In the genomic region with DNA sequence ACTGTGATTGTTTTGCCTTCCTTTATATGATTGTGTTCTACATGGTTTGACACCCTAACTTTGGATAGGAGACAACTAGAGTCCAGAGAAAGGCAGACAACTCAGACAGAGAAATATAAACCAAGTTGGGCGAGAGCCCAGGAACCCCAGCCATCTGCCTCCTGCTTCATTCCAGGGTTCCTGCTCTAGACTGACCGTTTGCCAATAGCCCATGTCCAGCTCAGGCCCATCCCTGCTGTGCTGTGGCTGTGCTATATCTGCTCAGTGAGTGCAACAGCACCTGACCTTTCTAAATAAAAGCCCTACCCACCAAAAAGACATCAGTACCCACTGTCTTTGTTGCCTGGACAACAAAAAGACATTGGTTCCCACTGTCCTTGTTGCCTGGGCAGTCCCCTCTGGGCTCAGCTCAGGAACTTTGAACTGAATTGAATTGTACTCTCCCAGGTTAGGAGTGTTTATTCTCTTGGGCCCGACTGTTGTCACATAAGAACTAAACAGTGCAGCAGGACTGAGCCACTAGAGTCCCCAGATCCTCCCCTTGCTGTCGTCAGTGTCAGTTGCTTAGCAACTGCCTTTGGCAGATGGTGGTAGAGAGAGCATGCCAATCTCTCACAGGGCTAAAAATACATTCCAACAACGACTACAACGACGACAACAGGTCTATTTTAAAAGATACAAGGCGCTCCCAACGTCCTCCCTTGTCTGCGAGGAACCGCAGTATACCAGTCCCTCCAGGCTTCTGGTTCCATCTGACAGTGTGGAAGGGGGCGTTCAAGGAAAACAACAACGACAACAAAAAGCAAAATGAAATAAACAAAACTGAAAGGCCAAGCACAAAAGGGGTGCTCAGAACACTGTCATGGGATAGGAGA, we compare ENCODE assay signal across 9 mouse cellular contexts. TPM values are rescaled to one million over a fixed set of nuclear protein-coding genes. Genes with fewer than 3 reads are reported as not detected.
A peak's percentile ranks its signal among the peaks of the same experiment; 100 is the strongest.
DNase-seq lines count a peak whose midpoint lies in the region; ATAC-seq and TF ChIP-seq lines count a peak whose summit lies in the region.
"Had no signal": no experiment of that assay in that cellular context is flagged by ENCODE, and none has a peak within 500 bp of the region (broad histone marks: within the 10 kb centered on the region; RNA-seq: fewer than 3 reads in every experiment).

No protein-coding gene starts in this region.

- H3K9ac ChIP-seq in intestine, postnatal 0 days (ENCODE audit: low read depth, low read length), result no peak overlapping the region
- no peak overlapping the region for H3K9ac ChIP-seq in intestine, embryonic 16.5 days (ENCODE audit: low read depth, low read length)
- H3K9ac ChIP-seq: limb, embryonic 15.5 days had no signal

- no peak overlapping the region for H3K4me3 ChIP-seq in intestine, postnatal 0 days (ENCODE audit: low read depth, low read length)
- no peak overlapping the region for H3K4me3 ChIP-seq in intestine, embryonic 16.5 days (ENCODE audit: low read length)
- peak overlapping the region; percentile 25; the same call in 1 of the 2 replicates for H3K4me3 ChIP-seq in layer of hippocampus, adult 2 months
- H3K4me3 ChIP-seq: limb, embryonic 15.5 days had no signal

- TF ChIP-seq CTCF in intestine, postnatal 0 days (IDR thresholded peaks at IDR 0.05; ENCODE audit: low read depth), result no peak
- no peak for TF ChIP-seq CTCF in layer of hippocampus, adult 2 months (conservative IDR thresholded peaks at IDR 0.05)

- ATAC-seq in intestine, postnatal 0 days, result 0 out of 2 replicates have a peak, but pooled peaks have one; percentile 28
- no peak for ATAC-seq in intestine, embryonic 16.5 days

- no peak overlapping the region for H3K4me2 ChIP-seq in intestine, postnatal 0 days (replicated peaks; ENCODE audit: low read depth)
- no peak overlapping the region for H3K4me2 ChIP-seq in intestine, embryonic 16.5 days (ENCODE audit: low read depth, low read length)
- H3K4me2 ChIP-seq: limb, embryonic 15.5 days had no signal

- no peaks in the 10 kb centered on the region for H3K36me3 ChIP-seq in intestine, postnatal 0 days (ENCODE audit: control insufficient read depth, insufficient read depth)
- H3K36me3 ChIP-seq in intestine, embryonic 16.5 days (ENCODE audit: control insufficient read depth, insufficient read depth, low read length), result no peaks in the 10 kb centered on the region
- H3K36me3 ChIP-seq: limb, embryonic 15.5 days had no signal

- no peaks in the 10 kb centered on the region for H3K9me3 ChIP-seq in intestine, postnatal 0 days (ENCODE audit: control insufficient read depth)
- peaks cover 7% of the 10 kb centered on the region for H3K9me3 ChIP-seq in intestine, embryonic 16.5 days (ENCODE audit: control insufficient read depth, low read length)

- no peak overlapping the region for H3K27ac ChIP-seq in intestine, postnatal 0 days (ENCODE audit: low read depth, low read length)
- no peak overlapping the region for H3K27ac ChIP-seq in intestine, embryonic 16.5 days (ENCODE audit: low read length)
- peak overlapping the region; percentile 98 for H3K27ac ChIP-seq in layer of hippocampus, adult 2 months
- H3K27ac ChIP-seq: limb, embryonic 15.5 days had no signal

- 0 out of 2 replicates have a peak, but pooled peaks cover 2% of the 10 kb centered on the region for H3K4me1 ChIP-seq in intestine, postnatal 0 days (replicated peaks; ENCODE audit: control insufficient read depth, insufficient read depth, low read length)
- peaks cover 6% of the 10 kb centered on the region for H3K4me1 ChIP-seq in intestine, embryonic 16.5 days (ENCODE audit: control insufficient read depth, insufficient read depth, low read length)

- 40% methylated on average over 13 of the region's 13 CpGs for WGBS in intestine, postnatal 0 days
- 44% methylated on average over 13 of the region's 13 CpGs for WGBS in intestine, embryonic 16.5 days

- H3K27me3 ChIP-seq in intestine, postnatal 0 days (replicated peaks; ENCODE audit: control insufficient read depth, insufficient read depth, low read length), result no peaks in the 10 kb centered on the region
- H3K27me3 ChIP-seq in intestine, embryonic 16.5 days (replicated peaks; ENCODE audit: control insufficient read depth, insufficient read depth, low read length), result no peaks in the 10 kb centered on the region
- H3K27me3 ChIP-seq: limb, embryonic 15.5 days had no signal

- DNase-seq in embryo, embryonic 10.5 days (ENCODE audit: low spot score), result peak; percentile 49
- peak; percentile 82 to 88 for DNase-seq in heart, adult 18-20 months
- peak; percentile 87 to 93 for DNase-seq in layer of hippocampus, adult 2 months (ENCODE audit: low spot score in 2 of 2)
- peak; percentile 68 for DNase-seq in lung, postnatal 36 days
- DNase-seq in right cerebral cortex, postnatal 4 days, result peak; percentile 59
- no peak for DNase-seq in thymus, postnatal 36 days

RNA-seq across cellular contexts. Expression of a gene that starts 33.9 kb away (rescaled TPM):
- not detected in 2 replicates for polyA plus RNA-seq in intestine, postnatal 0 days (2015; fragmentation: Nextera tagmentation; extraction: Ambion mirVana)
- polyA plus RNA-seq in intestine, embryonic 16.5 days (2015; fragmentation: Nextera tagmentation; extraction: Ambion mirVana), result not detected in 2 replicates
- total RNA-seq in heart, adult 18-20 months (2021), result not detected
- under 1 TPM; 0.34 to 0.97 TPM for total RNA-seq in layer of hippocampus, adult 2 months (2021)

Comparison
In these comparisons a context has a peak if more than half of its experiments do, and no peak if none do; other contexts are left out.
1. DNase-seq: peak in embryo, embryonic 10.5 days (single experiment), heart, adult 18-20 months (2 of 2), layer of hippocampus, adult 2 months (2 of 2), lung, postnatal 36 days (single experiment) and right cerebral cortex, postnatal 4 days (single experiment); none in thymus, postnatal 36 days (0 of 2).